Mouse (Mus musculus) heart, postnatal 0 days (tissue): Measurements from ENCODE around the gene Cacnb1.

Experiments
- CTCF ChIP-seq: IDR thresholded peaks from 2 replicates; pipeline ENCODE4 v1.5.1; 2016; ENCODE audit warnings: antibody characterized with exemption, control low read depth, low read depth
- EP300 ChIP-seq: IDR thresholded peaks from 2 replicates; pipeline ENCODE4 v1.6.1; 2016; ENCODE audit warnings: antibody characterized with exemption, low read depth

DNA sequence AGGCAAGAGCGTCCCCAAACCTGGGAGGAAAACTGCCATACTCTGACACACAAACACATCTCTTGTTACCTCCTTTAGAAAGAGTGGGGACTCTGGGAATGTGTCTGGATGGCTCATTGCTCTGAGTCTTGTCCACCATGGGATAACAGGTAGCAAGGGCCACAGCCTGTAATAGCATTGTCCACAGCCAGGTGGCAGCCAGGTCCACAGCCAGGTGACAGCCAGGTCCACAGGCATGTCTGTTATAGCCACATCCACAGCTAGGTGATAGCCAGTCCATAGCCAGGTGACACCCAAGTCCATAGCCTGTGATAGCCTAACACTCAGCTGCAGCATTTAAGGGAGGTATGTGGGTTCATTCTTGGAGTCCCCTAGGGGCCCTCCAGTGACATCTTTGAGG is 61.9 kb downstream of the Cacnb1 start:
- TF ChIP-seq EP300 (no peak), CTCF (peak; percentile 35)
